Mouse (Mus musculus) liver, adult 2 months (tissue): ENCODE data around the gene Gm28557. TPM values are rescaled to one million over a fixed set of nuclear protein-coding genes. Genes with fewer than 3 reads are reported as not detected.

Experiments used
- DNase-seq: peaks from one replicate; pipeline ENCODE4 v3.0.0-alpha.2; 2011; ENCODE audit warnings: low read depth, low spot score; ENCODE audit errors: extremely low read depth
- H3K27ac ChIP-seq: fragments of 200-500 bp; replicated peaks from 2 replicates; pipeline ENCODE4 v1.5.1; 2012; ENCODE audit warnings: low read depth, mild to moderate bottlenecking, control low read depth, inconsistent platforms, low read length; ENCODE audit not compliant: insufficient read depth
- H3K27me3 ChIP-seq: fragments of 200-500 bp; 2 replicates; pipeline ENCODE4 v1.6.1; 2012; ENCODE audit warnings: mild to moderate bottlenecking, moderate library complexity, low read length, inconsistent platforms; ENCODE audit not compliant: control insufficient read depth, insufficient read depth
- H3K36me3 ChIP-seq: fragments of 200-500 bp; 2 replicates; pipeline ENCODE4 v1.6.1; 2012; ENCODE audit warnings: low read length, inconsistent platforms; ENCODE audit not compliant: control insufficient read depth, insufficient read depth
- H3K4me1 ChIP-seq: fragments of 200-500 bp; 2 replicates; pipeline ENCODE4 v1.6.1; 2011; ENCODE audit warnings: low read length; ENCODE audit not compliant: control insufficient read depth, insufficient read depth
- H3K4me3 ChIP-seq: fragments of 200-500 bp; 2 replicates; pipeline ENCODE4 v1.5.1; 2011; ENCODE audit warnings: low read depth, mild to moderate bottlenecking, control low read depth, low read length, moderate library complexity; ENCODE audit not compliant: insufficient read depth
- H3K79me2 ChIP-seq: fragments of 200-500 bp; 2 replicates; pipeline ENCODE4 v1.6.1; 2012; ENCODE audit warnings: inconsistent platforms, mild to moderate bottlenecking, low read length, moderate library complexity; ENCODE audit not compliant: control insufficient read depth, insufficient read depth
- H3K9ac ChIP-seq: fragments of 200-500 bp; 2 replicates; pipeline ENCODE4 v1.6.1; 2012; ENCODE audit warnings: low read depth, mild to moderate bottlenecking, control low read depth, inconsistent platforms, low read length
- CTCF ChIP-seq: fragments of 200-500 bp; IDR thresholded peaks from 2 replicates; pipeline ENCODE4 v1.5.1; 2011; ENCODE audit warnings: low read depth, low read length, control low read depth
- POLR2A ChIP-seq: fragments of 200-500 bp; IDR thresholded peaks from 2 replicates; pipeline ENCODE4 v1.6.1; 2011; ENCODE audit warnings: low read length, control low read depth; ENCODE audit not compliant: insufficient read depth; ENCODE audit errors: extremely low read depth
- WGBS: fragments of 180-500 bp; shearing (Covaris S2); methylation state at CpG from one replicate; pipeline ENCODE4 v1.1.7; 2018; 5-methylcytosine and 5-hydroxymethylcytosine counted together
- polyA plus RNA-seq: library from polyadenylated mRNA; depleted of rRNA; stranded (reverse); fragments of >200 nt; gene quantifications from 2 replicates; pipeline ENCODE4 v1.2.3, GENCODE M21; 2012; rRNA removed
- total RNA-seq: library from RNA; depleted of rRNA; stranded (reverse); fragments of >200 nt; gene quantifications from 2 replicates; pipeline ENCODE4 v1.2.3, GENCODE M21; 2014; rRNA removed

Gm28557 gene
- total and polyA plus RNA-seq, 2 experiments = 7.1 to 15.5 TPM

GRCm38 (mm10) chr13:67060786-67061358, 47.5 kb downstream of the Gm28557 start, which contains the start of gene Zfp712:
TSS of gene Zfp712 (minus strand) at chr13:67061170.
- TF ChIP-seq CTCF = no peak
- peak; percentile 97 for TF ChIP-seq POLR2A
- Histone ChIP-seq H3K4me3 (peak within 1 kb of the TSS; percentile 65), H3K27me3 (no peaks in the 10 kb centered on the region), H3K9ac (peak within 1 kb of the TSS; percentile 71), H3K27ac (peak within 1 kb of the TSS; percentile 87), H3K79me2 (no peaks in the 10 kb centered on the region; the same call in 1 of the 2 replicates), H3K4me1 (no peaks in the 10 kb centered on the region), H3K36me3 (no peaks in the 10 kb centered on the region)
- WGBS = under 1% methylated on average over 27 of the region's 27 CpGs
- peak; percentile 96 for DNase-seq

- peak overlapping the region; percentile 57 for H3K9ac ChIP-seq
- no peaks in the 10 kb centered on the region for H3K36me3 ChIP-seq
- no peaks in the 10 kb centered on the region for H3K27me3 ChIP-seq
- peak; percentile 50 for DNase-seq
- no peak for TF ChIP-seq CTCF
- no peak for TF ChIP-seq POLR2A
- H3K4me3 ChIP-seq = peak overlapping the region; percentile 65
- H3K4me1 ChIP-seq = no peaks in the 10 kb centered on the region
- no peaks in the 10 kb centered on the region; the same call in 1 of the 2 replicates for H3K79me2 ChIP-seq
- peak overlapping the region; percentile 63 for H3K27ac ChIP-seq
- 4% methylated on average over 12 of the region's 12 CpGs for WGBS
These were observed 48.1 kb downstream of the Gm28557 start for GRCm38 (mm10) chr13:67060161-67060785.

Other genes with a start within 250 kb of the Gm28557 start
- gene Gm10767, start 203.7 kb downstream of the Gm28557 start, total RNA-seq = 0.81 and 1.2 TPM in 2 replicates
- gene Gm10767, start 203.7 kb downstream of the Gm28557 start, polyA plus RNA-seq = 0.05 and 0.24 TPM in 2 replicates
- 1.3 TPM in 2 replicates for gene Zfp712, start 47.4 kb downstream of the Gm28557 start, total RNA-seq
- 0.04 and 0.05 TPM in 2 replicates for gene Zfp712, start 47.4 kb downstream of the Gm28557 start, polyA plus RNA-seq
- gene Zfp708, start 10.6 kb downstream of the Gm28557 start, total RNA-seq = 1.1 and 3.1 TPM in 2 replicates
- gene Zfp708, start 10.6 kb downstream of the Gm28557 start, polyA plus RNA-seq = 0.17 TPM in 1 of 2 replicates, not detected in the other
- gene Rslcan18, start 7.7 kb upstream of the Gm28557 start, total RNA-seq = 1.9 and 2.2 TPM in 2 replicates
- gene Rslcan18, start 7.7 kb upstream of the Gm28557 start, polyA plus RNA-seq = 0.20 and 0.39 TPM in 2 replicates
- gene Zfp759, start 13.1 kb upstream of the Gm28557 start, total RNA-seq = 2.7 and 4.9 TPM in 2 replicates
- 0.18 and 0.30 TPM in 2 replicates for gene Zfp759, start 13.1 kb upstream of the Gm28557 start, polyA plus RNA-seq
- 2.4 and 3.2 TPM in 2 replicates for gene Rsl1, start 64.6 kb upstream of the Gm28557 start, total RNA-seq
- 0.30 and 0.33 TPM in 2 replicates for gene Rsl1, start 64.6 kb upstream of the Gm28557 start, polyA plus RNA-seq
- gene Zfp455, start 85.9 kb upstream of the Gm28557 start, total RNA-seq = 1.3 and 1.8 TPM in 2 replicates
- 0.10 and 0.11 TPM in 2 replicates for gene Zfp455, start 85.9 kb upstream of the Gm28557 start, polyA plus RNA-seq
- 1.9 TPM in 2 replicates for gene Zfp458, start 169.9 kb upstream of the Gm28557 start, total RNA-seq
- 0.21 and 0.26 TPM in 2 replicates for gene Zfp458, start 169.9 kb upstream of the Gm28557 start, polyA plus RNA-seq
- 1.9 and 4.0 TPM in 2 replicates for gene Zfp457, start 197.9 kb upstream of the Gm28557 start, total RNA-seq
- 0.51 and 0.87 TPM in 2 replicates for gene Zfp457, start 197.9 kb upstream of the Gm28557 start, polyA plus RNA-seq
- gene Zfp595, start 224.0 kb upstream of the Gm28557 start, total RNA-seq = 4.4 and 4.9 TPM in 2 replicates
- gene Zfp595, start 224.0 kb upstream of the Gm28557 start, polyA plus RNA-seq = 0.48 and 0.50 TPM in 2 replicates